Mouse (Mus musculus) heart, embryonic 15.5 days (tissue): Measurements from ENCODE around the gene Fam168a. TPM values are rescaled to one million over a fixed set of nuclear protein-coding genes. Genes with fewer than 3 reads are reported as not detected.

ENCODE experiments used
- ATAC-seq: fragments of 200-750 bp; cut with Nextera tagmentation; replicated peaks from 2 replicates; pipeline ENCODE4 v1.8.0; 2017; ENCODE audit warnings: low read depth, moderate TSS enrichment; ENCODE audit not compliant: insufficient number of reproducible peaks, insufficient read depth, low FRiP score
- H3K27ac ChIP-seq: fragments of 300-500 bp; sonication (generic); 2 replicates; pipeline ENCODE4 v1.5.1; 2015; ENCODE audit warnings: mild to moderate bottlenecking, inconsistent platforms
- H3K27me3 ChIP-seq: fragments of 300-500 bp; sonication (generic); 2 replicates; pipeline ENCODE4 v1.6.1; 2015; ENCODE audit warnings: inconsistent platforms
- H3K36me3 ChIP-seq: fragments of 300-500 bp; sonication (generic); 2 replicates; pipeline ENCODE4 v1.6.1; 2015; ENCODE audit warnings: mild to moderate bottlenecking, inconsistent platforms
- H3K4me1 ChIP-seq: fragments of 300-500 bp; sonication (generic); replicated peaks from 2 replicates; pipeline ENCODE4 v1.6.1; 2015; ENCODE audit warnings: inconsistent platforms
- H3K4me2 ChIP-seq: fragments of 300-500 bp; sonication (generic); 2 replicates; pipeline ENCODE4 v1.6.1; 2015; ENCODE audit warnings: inconsistent platforms, mild to moderate bottlenecking, moderate library complexity
- H3K4me3 ChIP-seq: fragments of 300-500 bp; sonication (generic); 2 replicates; pipeline ENCODE4 v1.5.1; 2015; ENCODE audit warnings: mild to moderate bottlenecking, inconsistent platforms
- H3K9ac ChIP-seq: fragments of 300-500 bp; sonication (generic); 2 replicates; pipeline ENCODE4 v1.6.1; 2015; ENCODE audit warnings: mild to moderate bottlenecking, inconsistent platforms
- H3K9me3 ChIP-seq: fragments of 300-500 bp; sonication (generic); replicated peaks from 2 replicates; pipeline ENCODE4 v1.6.1; 2016; ENCODE audit warnings: inconsistent platforms
- WGBS: fragments of 180-500 bp; shearing (Covaris S2); methylation state at CpG from one replicate; pipeline ENCODE4 v1.1.7; 2015; ENCODE audit warnings: mixed read lengths; 5-methylcytosine and 5-hydroxymethylcytosine counted together
- polyA plus RNA-seq: library from polyadenylated mRNA; unstranded; fragments of >200 nt; fragmentation: Nextera tagmentation; extraction: Ambion mirVana; gene quantifications from 2 replicates; pipeline ENCODE4 v1.2.1, GENCODE M21; 2015

The Fam168a gene
- polyA plus RNA-seq, 1 experiment from 2014 or later, result 28.3 TPM

DNA sequence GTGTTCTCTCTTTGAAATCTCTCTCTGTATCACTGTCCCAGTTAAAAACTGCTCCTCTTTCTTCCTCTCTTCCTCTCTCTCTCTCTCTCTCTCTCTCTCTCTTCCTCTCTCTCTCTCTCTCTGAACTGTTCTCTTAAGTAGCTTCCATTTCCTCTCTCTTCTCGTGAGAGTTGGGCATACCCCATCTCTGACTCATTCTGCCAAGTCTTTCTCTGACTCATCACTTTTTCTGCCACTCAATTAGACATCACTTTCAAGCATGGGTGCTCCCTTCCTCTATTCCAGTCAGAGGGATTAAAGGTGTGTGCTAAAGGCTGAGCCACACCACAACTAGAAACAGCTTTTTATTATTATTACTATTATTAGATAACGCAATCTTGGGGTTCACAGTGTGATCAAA is 43.7 kb downstream of the Fam168a start:
- no peak overlapping the region for H3K27ac ChIP-seq
- H3K4me2 ChIP-seq, result no peak overlapping the region
- H3K4me1 ChIP-seq, result no peaks in the 10 kb centered on the region
- no peak overlapping the region for H3K4me3 ChIP-seq
- no peak for ATAC-seq
- H3K9ac ChIP-seq, result no peak overlapping the region
- H3K36me3 ChIP-seq, result no peaks in the 10 kb centered on the region
- 52% methylated on average over 2 of the region's 2 CpGs for WGBS
- H3K27me3 ChIP-seq, result no peaks in the 10 kb centered on the region
- H3K9me3 ChIP-seq, result no peaks in the 10 kb centered on the region

DNA sequence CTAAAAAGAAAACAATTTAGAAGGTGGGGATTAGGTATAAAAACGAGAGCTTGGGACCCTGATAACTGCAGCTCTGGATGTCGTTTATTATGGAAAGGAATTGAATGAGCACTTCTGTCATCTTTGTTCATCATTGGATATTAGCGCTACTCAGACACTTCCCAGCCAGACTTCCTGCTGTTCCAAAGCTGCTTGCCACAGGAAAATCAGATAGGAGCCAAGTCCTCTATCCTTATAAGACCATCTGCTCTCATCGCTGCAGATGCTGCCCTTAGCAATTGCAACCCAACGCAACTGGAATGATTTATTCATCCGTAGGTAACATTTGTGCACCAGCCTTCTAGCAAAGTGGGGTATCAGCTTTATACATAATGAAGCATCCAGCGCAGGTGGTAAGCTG is 52.3 kb downstream of the Fam168a start:
- Histone ChIP-seq H3K27me3 (no peaks in the 10 kb centered on the region), H3K4me1 (no peaks in the 10 kb centered on the region; the same call in 1 of the 2 replicates), H3K27ac (no peak overlapping the region), H3K9ac (no peak overlapping the region), H3K4me3 (no peak overlapping the region), H3K36me3 (no peaks in the 10 kb centered on the region), H3K4me2 (no peak overlapping the region), H3K9me3 (no peaks in the 10 kb centered on the region)
- ATAC-seq, result no peak
- WGBS, result 81% methylated on average over 7 of the region's 7 CpGs

DNA sequence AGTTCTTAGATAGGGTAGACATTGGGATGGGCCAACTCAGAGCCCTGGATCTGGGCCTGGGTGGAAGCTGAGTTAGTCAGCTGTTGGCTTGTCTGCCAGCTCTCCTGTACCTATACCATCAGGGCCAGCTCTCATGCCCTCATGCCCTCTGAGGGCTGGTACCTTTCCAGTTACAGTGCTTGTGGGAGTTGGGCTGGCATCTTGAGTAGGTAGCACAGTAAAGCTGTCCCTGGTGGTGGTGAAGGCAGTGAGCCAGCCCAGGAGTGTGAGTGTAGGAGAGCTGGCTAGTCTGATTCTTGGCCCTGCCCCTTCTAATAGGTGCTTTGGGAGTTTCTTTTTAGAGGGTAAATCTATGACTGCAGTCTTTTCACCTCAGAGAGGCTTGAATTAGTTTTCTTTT is 56.3 kb downstream of the Fam168a start:
- Histone ChIP-seq H3K4me2 (no peak overlapping the region), H3K9ac (no peak overlapping the region), H3K9me3 (no peaks in the 10 kb centered on the region), H3K4me3 (no peak overlapping the region), H3K27me3 (no peaks in the 10 kb centered on the region), H3K4me1 (no peaks in the 10 kb centered on the region; the same call in 1 of the 2 replicates), H3K36me3 (no peaks in the 10 kb centered on the region), H3K27ac (no peak overlapping the region)
- ATAC-seq, result no peak

DNA sequence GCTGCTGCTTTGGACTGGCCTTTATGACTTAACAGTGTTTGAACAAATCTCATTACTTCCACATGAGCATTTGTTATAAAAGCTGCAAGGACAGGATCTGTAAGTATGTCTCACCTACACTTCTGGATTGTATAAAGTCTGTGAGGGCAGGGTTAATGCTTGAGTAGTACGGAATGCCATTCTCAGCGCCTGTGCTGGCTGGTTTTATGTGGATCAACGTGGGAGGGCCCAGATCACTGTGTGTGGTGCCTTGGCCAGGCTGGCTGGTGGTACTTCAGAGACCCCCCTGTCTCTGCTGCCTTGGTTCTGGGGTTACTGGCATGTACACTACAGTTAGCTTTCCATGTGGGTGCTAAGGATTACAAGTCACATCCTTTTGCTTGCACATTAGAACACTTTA is 61.1 kb downstream of the Fam168a start:
- Histone ChIP-seq H3K9me3 (no peaks in the 10 kb centered on the region), H3K4me1 (no peaks in the 10 kb centered on the region; the same call in 1 of the 2 replicates), H3K27me3 (no peaks in the 10 kb centered on the region), H3K4me3 (no peak overlapping the region), H3K27ac (no peak overlapping the region), H3K36me3 (no peaks in the 10 kb centered on the region), H3K4me2 (no peak overlapping the region), H3K9ac (no peak overlapping the region)
- ATAC-seq, result no peak
- WGBS, result 53% methylated on average over 3 of the region's 3 CpGs

DNA sequence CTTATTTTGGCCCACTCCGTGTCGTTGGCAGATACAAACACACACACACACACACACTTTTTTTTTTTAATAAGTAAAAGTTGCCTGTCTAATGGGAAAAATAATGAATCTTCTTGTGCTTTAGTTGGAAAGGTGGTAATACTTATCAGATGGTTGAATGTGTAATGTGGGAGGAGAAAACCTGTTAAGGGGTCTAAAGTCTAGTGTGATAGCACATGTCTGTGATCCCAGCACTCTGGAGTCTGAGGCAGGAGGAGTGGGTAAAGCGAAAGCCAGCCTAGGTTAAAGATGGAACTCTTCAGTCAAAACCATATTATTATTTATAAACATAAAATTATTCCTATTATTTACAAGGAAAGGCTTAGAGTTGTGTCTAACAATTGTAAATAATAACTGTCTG is 61.6 kb downstream of the Fam168a start:
- H3K4me1 ChIP-seq, result no peaks in the 10 kb centered on the region
- no peak for ATAC-seq
- no peak overlapping the region for H3K27ac ChIP-seq
- no peak overlapping the region for H3K4me2 ChIP-seq
- H3K9me3 ChIP-seq, result no peaks in the 10 kb centered on the region
- no peak overlapping the region for H3K4me3 ChIP-seq
- 95% methylated on average over 3 of the region's 3 CpGs for WGBS
- no peak overlapping the region for H3K9ac ChIP-seq
- no peaks in the 10 kb centered on the region for H3K36me3 ChIP-seq
- no peaks in the 10 kb centered on the region for H3K27me3 ChIP-seq

DNA sequence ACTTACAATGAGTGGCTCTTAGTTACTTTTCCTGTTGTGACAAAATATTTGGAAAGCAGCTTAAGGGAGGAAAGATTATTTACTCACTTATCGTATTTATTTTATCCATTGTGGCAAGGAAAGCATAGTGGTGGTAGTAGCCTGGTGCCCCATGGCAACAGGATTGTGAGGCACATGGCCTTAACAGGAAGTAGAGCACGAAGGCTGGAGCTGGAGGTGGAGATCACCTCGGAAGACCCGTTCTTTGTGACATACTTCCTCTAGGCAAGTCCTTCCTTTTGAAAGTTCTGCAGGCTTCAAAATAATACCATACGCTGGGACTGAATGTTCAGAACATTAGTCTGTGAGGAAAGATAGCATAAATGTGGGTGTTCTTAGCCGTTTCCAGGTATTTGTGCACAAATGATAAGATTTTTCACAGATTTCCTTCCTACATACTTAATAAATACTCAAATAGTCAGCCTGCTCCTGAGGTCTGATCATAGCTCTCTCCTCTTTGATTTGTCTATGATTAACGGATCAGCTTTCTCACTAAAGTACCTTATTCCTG is 63.2 kb downstream of the Fam168a start:
- WGBS, result 82% methylated on average over 7 of the region's 7 CpGs

DNA sequence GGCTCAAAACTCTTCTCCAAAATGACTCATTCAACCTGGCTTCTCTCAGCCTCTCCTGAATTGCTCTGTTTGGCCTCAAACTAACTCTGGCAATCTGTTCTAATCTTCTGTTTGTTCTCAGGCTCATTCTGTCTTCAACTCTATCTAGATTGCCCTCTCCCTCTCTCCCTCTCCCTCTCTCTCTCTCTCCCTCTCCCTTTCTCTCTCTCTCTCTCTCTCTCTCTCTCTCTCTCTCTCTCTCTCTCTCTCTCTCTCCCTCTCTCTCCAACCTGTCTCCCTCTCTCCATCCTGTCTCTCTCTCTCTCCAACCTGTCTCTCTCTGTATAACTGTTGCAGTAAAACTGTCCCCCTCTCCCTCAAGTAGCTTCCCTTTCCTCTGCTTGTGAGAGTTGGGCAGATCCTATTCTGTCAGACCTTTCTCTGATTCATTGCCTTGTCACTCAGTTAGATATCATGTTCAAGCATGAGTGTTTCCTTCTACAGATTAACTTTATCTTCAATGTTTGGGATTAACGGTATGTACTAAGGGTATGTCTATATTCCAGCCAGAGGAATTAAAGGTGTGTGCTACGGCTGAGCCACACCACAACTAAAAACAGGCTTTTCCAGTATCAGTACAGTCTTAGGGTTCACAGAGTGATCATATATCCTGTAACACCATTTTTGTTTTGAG is 64.4 kb downstream of the Fam168a start:
- no peaks in the 10 kb centered on the region for H3K27me3 ChIP-seq
- no peak overlapping the region for H3K4me3 ChIP-seq
- H3K9ac ChIP-seq, result no peak overlapping the region
- WGBS, result 61% methylated on average over 2 of the region's 2 CpGs
- no peak overlapping the region for H3K4me2 ChIP-seq
- H3K4me1 ChIP-seq, result no peaks in the 10 kb centered on the region
- no peaks in the 10 kb centered on the region for H3K36me3 ChIP-seq
- H3K27ac ChIP-seq, result no peak overlapping the region
- ATAC-seq, result no peak
- H3K9me3 ChIP-seq, result no peaks in the 10 kb centered on the region

More for the DNA sequence above, 63.2 kb downstream of the Fam168a start:
- Histone ChIP-seq H3K4me2 (no peak overlapping the region), H3K27ac (no peak overlapping the region), H3K9ac (no peak overlapping the region), H3K4me1 (no peaks in the 10 kb centered on the region), H3K27me3 (no peaks in the 10 kb centered on the region), H3K4me3 (no peak overlapping the region), H3K9me3 (no peaks in the 10 kb centered on the region), H3K36me3 (no peaks in the 10 kb centered on the region)
- ATAC-seq, result no peak

DNA sequence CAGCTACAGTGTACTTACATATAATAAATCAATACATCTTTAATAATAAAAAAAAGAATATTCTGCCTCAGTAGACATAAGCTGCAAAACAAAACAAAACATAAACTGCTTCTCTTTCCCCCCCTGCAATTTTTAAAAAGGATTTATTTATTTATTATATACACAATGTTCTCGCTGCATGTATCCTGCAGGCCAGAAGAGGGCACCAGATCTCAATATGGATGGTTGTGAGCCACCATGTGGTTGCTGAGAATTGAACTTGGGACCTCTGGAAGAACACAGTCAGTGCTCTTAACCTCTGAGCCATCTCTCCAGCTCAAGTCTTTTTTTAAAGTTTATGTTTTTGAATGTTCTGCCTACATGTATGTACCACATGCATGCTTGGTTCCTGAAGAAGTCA is 67.8 kb downstream of the Fam168a start:
- Histone ChIP-seq H3K36me3 (no peaks in the 10 kb centered on the region), H3K4me2 (no peak overlapping the region), H3K9ac (no peak overlapping the region), H3K27ac (no peak overlapping the region), H3K4me1 (no peaks in the 10 kb centered on the region), H3K9me3 (no peaks in the 10 kb centered on the region), H3K27me3 (no peaks in the 10 kb centered on the region), H3K4me3 (no peak overlapping the region)
- ATAC-seq, result no peak
- 94% methylated on average over 1 of the region's 1 CpGs for WGBS

DNA sequence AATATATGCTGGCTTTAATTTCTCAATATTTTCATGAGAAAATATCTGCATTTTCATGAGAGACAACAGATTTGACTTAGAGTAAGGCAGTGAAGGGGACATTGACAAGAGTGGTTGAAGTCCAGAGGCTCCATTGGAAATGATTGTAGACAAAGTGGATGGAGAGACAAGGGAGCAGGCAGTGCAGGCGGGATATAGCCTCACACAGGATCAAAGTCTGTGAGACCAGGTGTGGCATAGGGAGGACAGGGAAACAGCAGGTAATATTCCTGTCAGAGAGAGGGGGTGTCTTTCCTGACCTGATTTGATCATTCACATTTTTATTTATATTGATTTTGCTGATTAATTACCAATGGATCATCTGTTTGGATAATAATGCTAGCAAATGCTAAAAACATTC is 69.4 kb downstream of the Fam168a start:
- Histone ChIP-seq H3K27me3 (no peaks in the 10 kb centered on the region), H3K4me3 (no peak overlapping the region), H3K9ac (no peak overlapping the region), H3K4me1 (no peaks in the 10 kb centered on the region), H3K9me3 (no peaks in the 10 kb centered on the region), H3K4me2 (no peak overlapping the region), H3K36me3 (no peaks in the 10 kb centered on the region), H3K27ac (no peak overlapping the region)
- WGBS, result 84% methylated on average over 1 of the region's 1 CpGs
- ATAC-seq, result no peak

DNA sequence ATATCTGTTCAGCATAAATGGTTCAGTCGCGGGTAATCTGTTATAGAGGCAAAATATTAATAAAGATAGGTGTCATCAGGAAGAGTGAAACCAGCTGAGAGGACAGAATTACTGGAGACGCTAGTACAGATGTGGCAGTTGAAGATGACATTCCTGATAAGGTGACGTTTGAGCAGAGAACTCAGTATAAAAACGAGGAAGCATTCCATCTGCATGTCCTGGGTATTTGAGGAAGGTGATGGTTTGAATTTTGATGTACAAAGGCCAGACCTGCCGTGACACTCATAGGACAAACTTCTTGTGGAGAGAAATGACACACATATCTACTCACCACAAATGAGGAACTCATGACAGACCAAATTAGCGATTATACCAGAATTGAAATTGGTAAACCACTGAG is 73.8 kb downstream of the Fam168a start:
- WGBS, result 70% methylated on average over 7 of the region's 7 CpGs
- H3K36me3 ChIP-seq, result no peaks in the 10 kb centered on the region
- no peak overlapping the region for H3K4me2 ChIP-seq
- no peaks in the 10 kb centered on the region for H3K27me3 ChIP-seq
- no peak overlapping the region for H3K4me3 ChIP-seq
- no peaks in the 10 kb centered on the region for H3K4me1 ChIP-seq
- no peaks in the 10 kb centered on the region for H3K9me3 ChIP-seq
- ATAC-seq, result no peak
- no peak overlapping the region for H3K9ac ChIP-seq
- H3K27ac ChIP-seq, result no peak overlapping the region

DNA sequence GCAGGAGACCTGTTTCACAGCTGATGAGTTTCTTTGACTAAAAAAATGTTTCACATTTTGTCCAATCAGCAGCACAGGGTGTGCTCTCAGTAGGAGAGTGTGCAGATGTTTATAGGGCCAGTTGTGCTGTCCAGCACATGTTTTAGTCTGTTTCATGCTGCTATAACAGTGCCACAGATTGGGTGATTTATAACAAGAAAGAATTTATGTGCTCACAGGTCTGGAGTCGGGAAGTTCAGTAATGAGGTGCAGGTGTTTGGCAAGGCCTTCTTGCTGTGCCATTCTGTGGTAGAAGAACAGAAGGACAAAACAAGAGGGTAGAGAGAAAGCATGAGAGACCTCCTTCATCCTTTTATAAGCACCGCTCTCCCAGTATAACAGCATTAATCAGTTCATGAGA is 78.2 kb downstream of the Fam168a start:
- ATAC-seq, result no peak
- Histone ChIP-seq H3K27me3 (no peaks in the 10 kb centered on the region), H3K36me3 (no peaks in the 10 kb centered on the region), H3K27ac (no peak overlapping the region), H3K9ac (no peak overlapping the region), H3K4me1 (0 out of 2 replicates have a peak, but pooled peaks cover 3% of the 10 kb centered on the region), H3K9me3 (no peaks in the 10 kb centered on the region), H3K4me2 (no peak overlapping the region), H3K4me3 (no peak overlapping the region)
- WGBS, result 78% methylated on average over 2 of the region's 2 CpGs

DNA sequence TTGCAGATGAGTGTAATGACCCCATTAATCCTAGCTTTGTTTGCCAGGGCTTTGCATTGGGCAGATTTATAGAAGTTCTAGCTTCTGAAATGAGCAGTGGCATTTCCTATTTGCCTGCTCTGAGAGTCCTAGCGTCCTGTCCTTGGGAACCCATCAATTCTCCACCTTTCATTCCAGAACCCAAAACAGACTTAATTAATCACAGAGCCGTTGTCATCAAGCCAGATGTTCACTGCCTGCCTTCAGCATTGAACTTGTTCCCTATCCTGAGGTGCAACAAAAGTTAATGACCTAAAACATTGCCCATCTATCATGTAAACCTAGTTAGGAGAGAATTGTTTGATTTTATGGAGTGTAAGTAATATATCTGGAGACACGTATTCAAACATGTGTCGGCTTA is 79.0 kb downstream of the Fam168a start:
- H3K27me3 ChIP-seq, result no peaks in the 10 kb centered on the region
- no peak overlapping the region for H3K4me2 ChIP-seq
- H3K36me3 ChIP-seq, result no peaks in the 10 kb centered on the region
- H3K9ac ChIP-seq, result no peak overlapping the region
- H3K27ac ChIP-seq, result no peak overlapping the region
- ATAC-seq, result no peak
- 0 out of 2 replicates have a peak, but pooled peaks cover 3% of the 10 kb centered on the region for H3K4me1 ChIP-seq
- no peak overlapping the region for H3K4me3 ChIP-seq
- H3K9me3 ChIP-seq, result no peaks in the 10 kb centered on the region
- 71% methylated on average over 4 of the region's 4 CpGs for WGBS
